Mouse (Mus musculus): ENCODE measurements around the gene Tecta.

DNA sequence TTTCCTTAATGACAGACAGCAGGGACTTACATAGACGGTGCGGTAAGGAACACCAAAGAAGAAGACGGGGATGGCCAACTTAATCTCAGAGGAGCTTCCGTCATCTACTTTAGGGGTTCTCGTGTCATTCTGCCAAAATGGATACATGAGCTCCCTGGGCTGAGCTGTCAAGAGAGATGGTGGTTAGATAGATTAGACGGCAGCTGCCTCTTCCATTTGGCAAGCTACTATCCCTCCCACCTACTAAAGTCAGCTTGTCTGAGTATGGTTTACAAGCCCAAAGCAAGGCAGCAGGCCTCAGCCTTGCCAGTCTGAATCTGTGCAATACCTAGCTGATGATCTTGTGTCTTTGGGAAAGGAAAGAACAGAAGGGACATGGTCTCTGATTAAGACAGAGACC is 4.8 kb downstream of the Tecta start:
- TF ChIP-seq CTCF (IDR thresholded peaks at IDR 0.05; ENCODE audit: borderline replicate concordance, extremely low read depth, insufficient read depth, insufficient read length) (no peak), POLR2A (IDR thresholded peaks at IDR 0.05; ENCODE audit: borderline replicate concordance, extremely low read depth, insufficient read depth, insufficient read length, poor library complexity, severe bottlenecking) (no peak)
